Mouse (Mus musculus) intestine, embryonic 14.5 days (tissue): ENCODE results near the gene Dock10. TPM values are rescaled to one million over a fixed set of nuclear protein-coding genes. Genes with fewer than 3 reads are reported as not detected.
"Not testable (repeated sequence)": the region's sequence is repeated elsewhere in the genome, so short reads cannot be mapped to it uniquely, and the experiment has no call there.

Experiments
- ATAC-seq: fragments of 200-750 bp; cut with Nextera tagmentation; replicated peaks from 2 replicates; pipeline ENCODE4 v1.8.0; 2017; ENCODE audit warnings: low read depth, moderate number of reproducible peaks, moderate TSS enrichment, moderate library complexity; ENCODE audit not compliant: low FRiP score, low TSS enrichment
- DNase-seq: peaks from one replicate; pipeline ENCODE4 v3.0.0-alpha.2; 2018; ENCODE audit warnings: low spot score
- H3K27ac ChIP-seq: fragments of 300-500 bp; sonication (generic); 2 replicates; pipeline ENCODE4 v1.5.1; 2014; ENCODE audit warnings: low read depth, mild to moderate bottlenecking, control low read depth
- H3K27me3 ChIP-seq: fragments of 300-500 bp; sonication (generic); replicated peaks from 2 replicates; pipeline ENCODE4 v1.6.1; 2014; ENCODE audit warnings: low read length, control low read depth; ENCODE audit not compliant: control insufficient read depth, insufficient read depth
- H3K36me3 ChIP-seq: fragments of 300-500 bp; sonication (generic); 2 replicates; pipeline ENCODE4 v1.6.1; 2014; ENCODE audit warnings: low read length, control low read depth; ENCODE audit not compliant: control insufficient read depth, insufficient read depth
- H3K4me1 ChIP-seq: fragments of 300-500 bp; sonication (generic); replicated peaks from 2 replicates; pipeline ENCODE4 v1.6.1; 2014; ENCODE audit warnings: low read length, control low read depth, mixed read lengths; ENCODE audit not compliant: control insufficient read depth, insufficient read depth
- H3K4me2 ChIP-seq: fragments of 300-500 bp; sonication (generic); 2 replicates; pipeline ENCODE4 v1.6.1; 2014; ENCODE audit warnings: low read length
- H3K4me3 ChIP-seq: fragments of 300-500 bp; sonication (generic); 2 replicates; pipeline ENCODE4 v1.5.1; 2014; ENCODE audit warnings: low read depth, low read length, control low read depth, mixed read lengths
- H3K9ac ChIP-seq: fragments of 300-500 bp; sonication (generic); 2 replicates; pipeline ENCODE4 v1.6.1; 2014; ENCODE audit warnings: mild to moderate bottlenecking, low read length
- H3K9me3 ChIP-seq: fragments of 300-500 bp; sonication (generic); 2 replicates; pipeline ENCODE4 v1.6.1; 2016; ENCODE audit warnings: low read length, control low read depth; ENCODE audit not compliant: control insufficient read depth
- WGBS: fragments of 180-500 bp; shearing (Covaris S2); extraction: QIAGEN DNeasy Blood & Tissue Kit; methylation state at CpG from one replicate; pipeline ENCODE4 v1.1.7; 2014; 5-methylcytosine and 5-hydroxymethylcytosine counted together
- polyA plus RNA-seq: library from polyadenylated mRNA; unstranded; fragments of >200 nt; fragmentation: Nextera tagmentation; extraction: Ambion mirVana; gene quantifications from 2 replicates; pipeline ENCODE4 v1.2.1, GENCODE M21; 2014

The Dock10 gene
- polyA plus RNA-seq, 1 experiment from 2014 or later, result 7.3 TPM

DNA sequence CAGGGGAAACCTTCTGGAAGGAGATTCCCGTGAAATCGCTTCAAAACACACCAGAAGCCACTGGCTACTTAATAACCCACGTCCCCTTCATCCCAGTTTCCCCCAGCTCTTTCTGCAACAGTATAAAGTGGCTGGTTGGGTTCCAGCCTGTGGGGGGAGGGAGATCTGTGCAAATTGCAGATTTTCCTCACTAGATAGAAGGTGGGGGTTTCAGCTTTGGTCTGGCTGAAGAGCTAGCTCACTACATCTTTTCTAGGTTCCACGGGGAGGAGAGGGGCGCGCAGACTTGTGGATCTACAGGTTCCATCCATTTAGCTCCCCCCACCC, 714 bp downstream of the Dock10 start:
- 2% methylated on average over 6 of the region's 6 CpGs for WGBS
- H3K27me3 ChIP-seq, result peaks cover 26% of the 10 kb centered on the region
- DNase-seq, result peak; percentile 56
- no peaks in the 10 kb centered on the region for H3K36me3 ChIP-seq
- H3K27ac ChIP-seq, result no peak overlapping the region
- H3K4me1 ChIP-seq, result no peaks in the 10 kb centered on the region
- peak overlapping the region; percentile 87 for H3K4me2 ChIP-seq
- no peak for ATAC-seq
- no peak overlapping the region; the same call in 1 of the 2 replicates for H3K9ac ChIP-seq
- H3K4me3 ChIP-seq, result peak overlapping the region; percentile 57
- H3K9me3 ChIP-seq, result no peaks in the 10 kb centered on the region

DNA sequence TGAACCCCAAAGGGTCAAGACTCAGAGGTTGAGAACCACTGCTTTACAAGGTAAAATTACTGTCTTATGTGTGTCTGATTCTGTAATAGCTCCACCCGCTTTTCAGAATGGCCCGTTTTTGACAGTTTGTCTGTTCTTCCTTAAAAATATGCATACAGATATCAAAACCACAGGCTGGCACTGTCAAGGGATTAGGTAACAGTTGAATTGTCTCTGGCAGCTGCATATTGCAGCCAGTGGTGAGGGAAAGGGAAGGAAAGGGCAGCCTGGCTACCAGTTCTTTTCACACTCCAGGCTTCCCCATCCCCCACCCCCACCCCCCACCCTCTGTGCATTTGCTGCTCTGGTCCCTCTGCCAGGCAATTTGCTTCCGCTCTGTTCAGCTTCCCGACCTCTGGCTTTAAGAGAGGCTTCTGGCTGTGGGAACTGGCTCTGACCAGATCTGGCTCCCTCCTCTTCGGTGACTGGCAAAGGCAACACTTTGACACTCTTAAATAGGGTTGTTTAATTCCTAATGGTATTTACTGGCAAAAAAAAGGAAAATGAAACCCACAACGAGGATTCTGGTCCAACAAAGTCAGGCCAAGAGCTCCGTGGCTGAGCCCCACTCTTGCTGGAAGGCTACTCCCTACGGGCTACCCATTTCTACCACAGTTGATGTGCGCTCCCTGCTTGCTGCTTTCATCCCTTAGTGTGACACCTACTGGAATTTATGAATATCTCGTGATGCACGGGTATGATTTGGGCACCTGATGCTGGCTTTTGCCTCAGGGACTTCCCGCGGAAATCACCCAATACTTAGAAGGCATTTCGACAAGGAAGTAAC, 1.3 kb downstream of the Dock10 start:
- Histone ChIP-seq H3K27me3 (peaks cover 26% of the 10 kb centered on the region), H3K9ac (no peak overlapping the region), H3K4me2 (peak overlapping the region; percentile 87), H3K36me3 (no peaks in the 10 kb centered on the region), H3K27ac (no peak overlapping the region), H3K9me3 (no peaks in the 10 kb centered on the region), H3K4me1 (no peaks in the 10 kb centered on the region), H3K4me3 (peak overlapping the region; percentile 57)
- DNase-seq (peak; percentile 53), ATAC-seq (no peak; the same call in 1 of the 2 replicates)
- 9% methylated on average over 14 of the region's 14 CpGs for WGBS

- H3K4me2 ChIP-seq, result no peak overlapping the region
- H3K27me3 ChIP-seq, result peaks cover 26% of the 10 kb centered on the region
- no peaks in the 10 kb centered on the region for H3K36me3 ChIP-seq
- H3K27ac ChIP-seq, result no peak overlapping the region
- H3K9me3 ChIP-seq, result no peaks in the 10 kb centered on the region
- no peak overlapping the region for H3K9ac ChIP-seq
- DNase-seq, result no peak
- H3K4me3 ChIP-seq, result no peak overlapping the region
- H3K4me1 ChIP-seq, result no peaks in the 10 kb centered on the region
- WGBS, result 35% methylated on average over 2 of the region's 2 CpGs
- ATAC-seq, result no peak
Measured at GRCm38 (mm10) chr1:80756060-80756439, 2.3 kb downstream of the Dock10 start.

DNA sequence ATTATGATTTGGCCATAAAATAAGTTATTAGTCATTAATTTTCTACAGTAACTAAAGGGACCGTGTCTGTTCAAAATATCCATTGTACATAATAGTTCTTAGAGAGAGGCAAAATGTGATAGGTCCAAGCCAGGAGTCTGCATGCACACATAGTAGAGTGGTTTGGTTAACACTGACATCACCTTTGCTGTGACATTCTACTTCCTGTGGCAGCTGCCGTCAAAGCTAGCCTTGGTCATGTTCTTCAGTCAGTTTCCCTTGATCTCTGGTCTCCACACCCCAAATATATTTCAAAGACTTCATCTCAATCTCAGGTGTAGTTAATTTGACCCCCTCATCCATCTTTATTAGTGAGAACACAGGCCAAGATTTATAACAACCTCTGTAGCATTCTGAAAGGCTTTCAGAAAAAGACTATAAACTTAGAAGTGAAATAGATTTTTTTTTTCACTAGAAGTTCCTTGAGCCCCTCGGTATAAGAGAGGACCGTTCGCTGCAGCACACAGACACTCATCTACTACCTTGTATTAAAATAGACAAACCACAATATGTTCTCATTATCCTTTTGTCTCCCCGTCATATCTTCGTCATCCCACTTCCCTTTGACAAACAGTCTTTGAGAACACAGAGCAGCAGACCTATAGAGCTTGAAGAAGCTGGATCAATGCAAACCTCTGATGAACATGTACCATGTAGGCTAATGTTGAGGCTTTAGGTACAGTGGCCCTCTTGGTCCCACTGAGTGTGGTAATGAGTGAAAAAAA, 2.8 kb downstream of the Dock10 start:
- Histone ChIP-seq H3K9ac (no peak overlapping the region), H3K4me2 (no peak overlapping the region), H3K36me3 (no peaks in the 10 kb centered on the region), H3K27ac (no peak overlapping the region), H3K9me3 (no peaks in the 10 kb centered on the region), H3K27me3 (peaks cover 26% of the 10 kb centered on the region), H3K4me1 (no peaks in the 10 kb centered on the region), H3K4me3 (no peak overlapping the region)
- ATAC-seq (no peak), DNase-seq (no peak)
- 84% methylated on average over 7 of the region's 7 CpGs for WGBS

GRCm38 (mm10) chr1:80749122-80749521, 9.2 kb downstream of the Dock10 start:
- not testable (repeated sequence) for H3K27ac ChIP-seq, H3K4me1 ChIP-seq, ATAC-seq, H3K4me3 ChIP-seq, H3K27me3 ChIP-seq, H3K9me3 ChIP-seq, H3K9ac ChIP-seq, H3K36me3 ChIP-seq, DNase-seq, H3K4me2 ChIP-seq
- 75% methylated on average over 2 of the region's 2 CpGs for WGBS

- ATAC-seq, result no peak
- H3K4me3 ChIP-seq, result no peak overlapping the region
- 68% methylated on average over 2 of the region's 2 CpGs for WGBS
Measured at GRCm38 (mm10) chr1:80746691-80747463, 11.4 kb downstream of the Dock10 start.

GRCm38 (mm10) chr1:80746195-80746594, 12.1 kb downstream of the Dock10 start:
- WGBS, result 72% methylated on average over 6 of the region's 6 CpGs
- H3K9ac ChIP-seq, result no peak overlapping the region
- no peaks in the 10 kb centered on the region for H3K36me3 ChIP-seq
- H3K4me3 ChIP-seq, result no peak overlapping the region
- H3K27ac ChIP-seq, result no peak overlapping the region
- H3K4me2 ChIP-seq, result no peak overlapping the region
- ATAC-seq (no peak), DNase-seq (no peak)
- no peaks in the 10 kb centered on the region for H3K9me3 ChIP-seq
- no peaks in the 10 kb centered on the region for H3K4me1 ChIP-seq
- H3K27me3 ChIP-seq, result no peaks in the 10 kb centered on the region

More at GRCm38 (mm10) chr1:80746691-80747463, 11.4 kb downstream of the Dock10 start:
- Histone ChIP-seq H3K9me3 (no peaks in the 10 kb centered on the region), H3K4me1 (no peaks in the 10 kb centered on the region), H3K4me2 (no peak overlapping the region), H3K27ac (no peak overlapping the region), H3K27me3 (no peaks in the 10 kb centered on the region), H3K9ac (no peak overlapping the region), H3K36me3 (no peaks in the 10 kb centered on the region)
- no peak for DNase-seq

GRCm38 (mm10) chr1:80739472-80739871, 18.9 kb downstream of the Dock10 start:
- ATAC-seq (no peak), DNase-seq (no peak)
- 25% methylated on average over 1 of the region's 1 CpGs for WGBS
- H3K4me2 ChIP-seq, result no peak overlapping the region
- no peaks in the 10 kb centered on the region for H3K4me1 ChIP-seq
- H3K9ac ChIP-seq, result no peak overlapping the region
- H3K4me3 ChIP-seq, result no peak overlapping the region
- no peaks in the 10 kb centered on the region for H3K36me3 ChIP-seq
- H3K9me3 ChIP-seq, result no peaks in the 10 kb centered on the region
- no peaks in the 10 kb centered on the region for H3K27me3 ChIP-seq
- no peak overlapping the region for H3K27ac ChIP-seq
